Mouse (Mus musculus) retina, adult 2 months (tissue): ENCODE data around the gene Camk2n1.
A peak's percentile ranks its signal among the peaks of the same experiment; 100 is the strongest.

Experiments
- DNase-seq: peaks from one replicate; pipeline ENCODE4 v3.0.0-alpha.2; 2012; ENCODE audit warnings: low read depth, low spot score

Camk2n1 gene

DNA sequence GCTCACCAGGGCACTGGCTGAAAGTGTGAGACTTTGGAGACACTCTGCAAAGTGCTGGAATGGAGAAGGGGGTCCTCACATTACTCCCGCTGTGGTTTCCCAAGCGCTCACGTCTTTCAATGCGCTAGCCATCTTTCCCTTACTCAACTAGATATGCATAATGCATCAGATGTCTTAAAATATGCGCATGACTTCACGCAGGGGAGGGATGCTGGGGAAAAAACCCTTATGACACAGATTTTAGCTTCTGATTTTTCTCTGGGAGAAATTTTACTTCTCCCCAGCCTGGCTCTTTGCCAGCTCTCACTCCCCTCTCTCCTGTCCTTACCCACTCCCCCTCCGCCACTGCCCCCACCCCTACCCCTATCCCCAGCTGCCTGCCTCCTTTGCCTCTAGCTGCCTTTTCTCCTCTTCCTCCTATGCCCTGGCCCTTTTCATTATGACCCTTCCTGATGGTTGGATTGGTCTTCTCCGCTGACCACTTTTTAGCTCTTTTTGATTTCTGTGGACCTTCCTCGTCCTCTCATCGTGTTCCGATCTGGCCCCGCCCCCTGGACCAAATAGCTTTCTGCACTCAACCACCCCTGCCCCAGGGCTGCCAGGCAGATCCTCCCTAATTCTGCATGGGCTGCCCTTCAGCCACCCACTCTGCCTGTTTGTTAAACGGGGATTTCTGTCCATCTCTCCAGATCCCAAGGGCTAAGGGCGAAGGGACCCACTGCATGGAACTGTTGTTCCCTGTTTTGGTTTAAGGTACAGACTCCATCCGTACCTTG is 6.1 kb upstream of the Camk2n1 start:
- DNase-seq = no peak

DNA sequence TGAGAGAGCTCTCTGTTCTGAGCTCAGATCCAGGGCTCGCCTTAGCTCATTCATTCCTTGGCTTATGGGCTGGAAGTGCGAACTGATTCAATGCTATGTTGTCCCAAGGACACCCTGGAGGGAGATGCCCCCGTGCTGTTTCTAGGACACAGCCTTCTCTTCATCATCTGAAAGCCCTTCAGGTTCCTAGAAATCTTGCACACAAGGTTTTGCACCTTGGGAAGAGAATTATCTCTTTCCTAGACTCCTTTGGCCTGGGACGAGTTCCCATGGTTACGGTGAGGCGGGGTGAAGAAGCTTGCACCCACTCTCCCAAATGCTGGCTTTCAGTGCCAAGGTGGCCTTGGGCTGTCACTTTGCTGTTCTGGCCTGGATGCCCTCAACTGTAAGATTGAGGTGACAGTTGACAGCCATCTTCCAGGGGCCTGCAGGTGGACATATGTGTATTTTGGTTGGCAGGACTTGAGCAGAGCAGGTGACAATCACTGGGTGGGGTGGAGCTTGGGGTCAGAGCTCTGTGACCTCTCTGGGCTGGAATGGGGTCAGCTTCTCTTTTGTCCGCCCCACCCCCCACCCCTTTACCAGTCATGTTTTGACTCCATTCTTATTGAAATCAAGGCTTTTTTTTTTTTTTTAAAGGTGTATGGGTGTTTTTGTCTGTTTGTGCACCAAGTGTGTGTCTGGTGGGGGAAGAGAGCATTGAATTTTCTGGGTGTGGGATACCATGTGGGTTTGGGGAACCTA is 5.1 kb upstream of the Camk2n1 start:
- no peak for DNase-seq

DNA sequence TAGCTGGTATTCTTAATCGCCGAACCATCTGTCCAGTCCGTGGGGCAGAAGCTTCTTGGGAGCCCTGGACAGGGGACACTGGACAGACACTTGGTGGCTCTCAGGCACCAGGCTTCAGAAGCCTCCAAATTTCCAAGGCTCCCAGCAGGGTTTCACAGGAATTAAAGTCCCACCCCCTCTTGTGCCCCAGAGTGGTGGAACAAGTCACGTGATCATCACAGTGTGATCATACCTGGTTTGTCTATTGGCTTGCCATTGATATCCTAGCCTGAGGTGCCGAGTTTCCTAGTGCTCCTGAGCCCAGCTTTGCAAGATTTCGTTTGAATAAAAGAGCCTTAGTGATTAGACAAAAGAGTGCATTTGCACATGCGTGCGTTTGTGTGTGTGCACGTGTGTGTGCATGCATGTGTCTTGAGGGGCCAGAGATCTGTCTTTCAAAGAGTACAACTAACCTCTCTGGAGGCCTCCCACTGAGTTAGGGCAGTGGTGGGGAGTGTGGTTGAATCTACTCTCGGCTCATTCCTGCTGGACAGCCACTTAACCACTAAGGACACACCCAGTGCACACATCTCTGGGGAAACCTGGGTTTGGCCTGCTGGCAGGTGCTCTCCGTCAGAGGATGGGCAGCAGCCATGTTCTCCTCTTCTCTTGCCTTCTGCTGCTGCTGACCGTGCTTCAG is 4.3 kb upstream of the Camk2n1 start:
- DNase-seq = no peak

DNA sequence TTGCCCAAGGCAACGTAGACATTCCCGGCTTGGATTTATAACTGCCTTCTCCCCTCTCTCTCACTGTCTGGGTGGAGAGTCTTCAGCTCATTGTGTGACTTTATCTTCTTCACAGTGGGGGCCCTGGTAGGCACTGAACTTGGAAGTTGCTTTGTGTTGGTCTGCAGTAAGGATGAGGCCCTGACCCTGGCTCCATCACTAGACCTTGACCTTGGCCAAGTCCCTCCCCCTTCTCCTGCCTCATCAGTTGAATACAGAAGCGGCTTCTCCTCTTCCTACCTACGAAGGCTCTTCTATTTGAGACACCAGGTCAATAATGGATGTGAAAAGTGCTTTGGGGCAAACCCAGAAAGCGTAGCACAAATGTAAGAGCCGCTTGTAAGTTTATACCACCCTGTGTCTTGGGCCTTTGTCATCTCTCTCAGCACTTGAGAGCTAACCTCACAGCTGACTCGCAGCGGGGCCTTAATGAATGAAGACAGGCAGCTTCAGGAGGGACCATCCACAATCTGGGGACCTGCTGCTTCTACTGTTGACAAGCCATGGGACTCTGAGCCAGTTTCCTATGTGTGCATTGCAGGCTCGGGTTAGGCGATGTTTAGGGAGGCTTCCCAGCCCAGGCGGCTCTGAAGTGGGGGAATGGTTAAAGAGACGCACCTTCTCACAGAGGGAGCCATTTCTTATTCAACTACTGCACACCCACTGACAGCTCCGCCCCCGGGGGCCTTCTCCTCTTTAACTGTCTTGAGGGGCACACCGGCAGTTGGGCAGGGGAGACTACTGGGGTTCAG is 1.6 kb upstream of the Camk2n1 start:
- no peak for DNase-seq

DNA sequence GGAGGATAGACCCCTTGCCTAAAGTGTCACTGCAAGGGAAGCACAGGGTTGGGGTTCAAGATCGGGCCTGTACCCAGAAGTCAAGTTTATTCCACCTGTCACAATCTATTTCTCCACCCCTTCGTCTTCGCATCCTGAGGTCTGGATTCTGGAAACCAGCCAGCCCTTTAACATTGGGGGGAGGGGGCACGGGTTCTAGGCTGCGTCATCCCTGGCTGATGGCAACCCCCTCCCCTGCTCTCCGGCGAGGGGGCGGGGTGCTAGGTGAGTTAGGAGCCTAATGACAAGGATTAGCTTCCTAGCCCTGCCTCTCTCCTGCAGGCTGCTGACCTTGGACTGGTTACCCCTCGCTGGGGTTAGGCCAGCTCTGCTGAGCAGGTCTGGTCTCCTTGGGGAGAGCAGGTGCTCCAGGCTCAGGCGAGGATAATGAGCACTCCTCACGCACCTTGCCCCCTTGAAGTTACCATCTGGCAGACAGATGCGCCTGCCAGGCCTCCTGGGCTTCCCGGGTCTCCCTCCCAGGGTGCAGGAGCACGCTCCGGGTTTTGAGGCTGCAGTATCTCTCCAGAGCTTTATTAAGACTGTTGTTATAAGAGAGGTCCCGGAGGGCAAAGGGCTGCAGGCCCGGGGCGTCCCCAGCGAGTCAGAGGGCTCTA is 889 bp upstream of the Camk2n1 start:
- DNase-seq = peak; percentile 58

DNA sequence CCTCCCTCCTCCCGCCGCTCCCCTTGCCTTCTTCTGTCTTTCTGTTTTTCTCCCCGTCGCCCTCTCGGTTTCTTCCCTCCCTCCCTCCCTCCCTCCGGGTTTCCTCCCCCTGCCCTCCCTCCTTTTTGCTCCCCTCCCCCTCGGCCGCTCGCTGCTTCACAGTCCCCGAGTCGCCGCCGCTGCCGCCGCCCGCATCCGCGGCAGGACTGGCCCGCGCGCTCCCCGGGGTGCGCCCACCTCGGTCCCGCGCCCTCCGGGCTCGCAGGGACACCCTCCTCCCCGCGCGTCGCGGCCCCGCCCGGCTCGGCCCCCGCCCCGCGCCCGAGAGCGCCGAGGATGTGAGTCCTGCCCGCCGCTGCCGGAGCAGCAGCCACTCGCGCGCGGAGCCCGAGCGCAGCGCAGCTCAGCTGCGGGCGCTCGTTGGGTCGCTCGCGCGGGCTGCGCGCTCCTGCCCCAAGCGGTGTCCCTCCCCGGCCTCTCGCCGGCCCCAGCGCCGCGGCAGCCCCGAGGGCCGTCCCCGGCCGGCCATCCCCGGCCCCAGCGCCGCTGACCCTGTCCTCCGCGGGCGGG is 542 bp downstream of the Camk2n1 start:
- peak; percentile 57 for DNase-seq

DNA sequence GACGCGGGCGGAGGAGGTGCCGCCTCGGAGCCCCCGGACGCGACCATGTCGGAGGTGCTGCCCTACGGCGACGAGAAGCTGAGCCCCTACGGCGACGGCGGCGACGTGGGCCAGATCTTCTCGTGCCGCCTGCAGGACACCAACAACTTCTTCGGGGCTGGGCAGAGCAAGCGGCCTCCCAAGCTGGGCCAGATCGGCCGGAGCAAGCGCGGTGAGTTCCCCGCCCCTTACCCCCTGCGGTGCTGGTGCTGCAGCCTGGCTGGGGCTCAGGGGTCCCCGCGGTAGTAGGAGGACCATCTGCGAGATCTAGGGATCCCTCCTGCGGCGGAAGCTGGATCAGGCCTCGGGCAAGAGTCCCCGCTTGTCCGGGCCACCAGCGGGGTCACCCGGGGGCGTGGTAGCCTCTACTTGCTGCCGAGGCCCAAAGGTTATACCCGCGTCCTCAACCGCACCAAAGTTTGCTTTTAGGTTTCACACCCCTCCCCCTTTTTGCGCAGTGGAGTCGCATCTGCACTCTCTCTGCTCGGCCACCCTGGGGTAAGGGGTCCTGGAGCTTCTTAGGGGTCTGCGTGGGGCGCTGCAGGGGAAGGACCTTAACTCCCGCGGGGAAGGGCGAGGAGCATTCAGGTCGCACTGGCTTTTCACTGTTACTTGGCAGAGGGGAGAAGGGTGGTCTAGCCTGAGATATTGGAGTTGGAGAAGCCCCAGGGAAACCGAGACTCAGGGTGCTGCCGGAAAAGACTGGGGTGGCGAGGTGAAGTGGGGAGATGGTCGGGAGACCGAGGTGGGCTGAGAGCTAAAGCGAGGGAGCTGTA is 1.2 kb downstream of the Camk2n1 start:
- DNase-seq = no peak

DNA sequence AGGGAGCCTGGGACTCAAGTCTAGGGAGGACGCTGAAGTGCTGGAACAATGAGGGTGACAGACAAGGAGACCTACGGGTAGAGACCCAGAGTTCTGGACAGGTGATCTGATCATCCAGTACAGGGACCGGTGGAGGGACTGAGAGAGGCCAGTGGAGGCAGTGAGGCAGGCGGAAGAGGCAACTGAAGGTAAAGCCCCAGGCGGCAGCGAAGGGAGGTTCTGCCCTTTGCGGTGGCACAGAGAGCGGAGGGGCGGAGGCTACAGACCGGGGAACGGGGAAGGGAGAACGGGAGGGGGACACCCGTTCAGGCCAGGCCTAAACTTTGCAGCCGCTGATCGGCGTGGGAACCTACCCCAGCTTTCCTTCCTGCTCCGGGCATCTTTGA is 1.8 kb downstream of the Camk2n1 start:
- DNase-seq = no peak

DNA sequence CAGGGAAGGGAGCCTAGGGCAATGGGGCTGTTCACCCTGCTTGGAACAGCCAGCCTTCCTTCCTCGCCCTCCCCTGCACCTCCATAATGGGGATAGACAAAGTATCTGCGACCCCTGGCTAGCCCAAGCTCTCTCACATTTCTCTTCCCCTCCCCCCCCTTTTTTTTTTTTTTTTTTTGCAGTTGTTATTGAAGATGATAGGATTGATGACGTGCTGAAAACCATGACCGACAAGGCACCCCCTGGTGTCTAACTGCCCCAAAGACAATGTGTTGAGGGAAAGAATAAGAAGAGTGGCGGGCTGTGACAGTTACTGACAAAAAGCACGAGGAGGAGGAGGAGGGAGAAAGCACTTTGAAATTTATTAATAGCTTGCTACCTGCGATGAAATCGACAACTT is 2.4 kb downstream of the Camk2n1 start:
- no peak for DNase-seq

DNA sequence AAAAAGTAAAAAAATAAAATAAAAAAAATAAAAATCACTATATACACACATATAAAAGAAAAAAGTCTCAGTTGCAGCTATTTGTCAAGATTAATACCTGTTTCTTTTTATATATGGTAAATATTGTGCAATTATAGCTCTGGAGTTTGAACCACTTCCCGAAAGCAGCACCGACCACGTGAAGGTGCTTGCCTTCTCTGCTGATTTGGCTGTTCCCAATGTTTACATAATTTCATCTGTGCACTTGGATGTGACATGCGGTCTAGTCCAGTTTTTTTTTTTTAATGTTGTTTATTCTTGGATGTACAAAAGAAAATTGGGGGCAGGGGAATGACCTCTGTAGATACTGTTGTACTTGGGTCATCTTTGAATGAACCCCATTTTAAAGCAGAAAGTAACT is 3.0 kb downstream of the Camk2n1 start:
- no peak for DNase-seq

DNA sequence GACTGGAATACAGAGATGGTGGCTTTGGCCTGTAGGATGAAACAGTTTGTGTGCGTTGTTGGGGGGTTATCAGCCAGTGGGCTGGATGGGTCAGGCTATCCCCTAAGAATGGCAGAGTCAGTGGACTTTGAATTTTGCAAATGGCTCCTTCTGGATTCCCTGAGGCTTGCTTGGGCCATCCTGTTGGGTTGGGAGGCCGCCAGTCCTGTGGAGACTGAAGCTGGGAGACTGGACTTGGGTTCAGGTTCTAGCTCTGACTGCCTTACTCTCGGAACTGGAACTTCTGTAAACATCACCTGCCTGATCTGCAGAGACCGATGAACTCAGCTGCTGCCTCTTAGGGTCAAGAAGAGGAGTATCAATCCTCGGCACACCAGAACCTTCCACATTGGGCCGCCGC is 4.1 kb downstream of the Camk2n1 start:
- no peak for DNase-seq

DNA sequence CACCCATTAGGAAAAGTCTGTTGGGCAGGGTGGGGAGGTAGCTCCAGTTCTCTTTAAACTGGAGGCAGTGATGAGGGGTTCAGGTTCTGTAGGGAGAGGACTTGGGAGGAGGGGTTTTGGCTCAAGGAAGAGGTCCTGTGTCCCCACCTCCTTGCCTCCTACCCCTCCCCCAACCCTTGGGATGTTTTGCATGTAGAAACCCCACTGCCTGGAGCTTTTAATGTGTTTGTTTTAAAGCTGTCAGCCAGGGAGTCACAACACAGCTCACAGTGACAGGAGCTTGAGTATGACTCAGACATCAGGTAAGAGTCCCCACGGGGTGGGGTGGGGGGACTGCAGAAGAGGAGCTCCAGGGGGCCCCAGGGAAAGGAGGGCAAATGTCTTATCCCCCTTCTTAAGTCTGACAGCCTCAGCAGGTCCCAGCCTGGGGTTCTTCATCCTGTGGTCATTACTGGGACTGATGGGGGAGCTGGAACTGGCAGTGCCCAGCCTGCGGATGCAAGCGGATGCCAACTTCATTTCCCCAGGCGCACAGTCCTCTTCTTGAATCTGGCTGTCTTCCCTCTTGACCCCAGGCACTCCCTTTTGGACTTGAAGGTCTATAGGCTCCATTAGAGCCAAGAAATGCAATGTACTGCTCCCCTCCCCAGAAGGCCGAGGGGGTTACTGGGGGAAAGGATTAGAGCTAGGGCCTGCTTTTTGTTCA is 4.8 kb downstream of the Camk2n1 start:
- no peak for DNase-seq

DNA sequence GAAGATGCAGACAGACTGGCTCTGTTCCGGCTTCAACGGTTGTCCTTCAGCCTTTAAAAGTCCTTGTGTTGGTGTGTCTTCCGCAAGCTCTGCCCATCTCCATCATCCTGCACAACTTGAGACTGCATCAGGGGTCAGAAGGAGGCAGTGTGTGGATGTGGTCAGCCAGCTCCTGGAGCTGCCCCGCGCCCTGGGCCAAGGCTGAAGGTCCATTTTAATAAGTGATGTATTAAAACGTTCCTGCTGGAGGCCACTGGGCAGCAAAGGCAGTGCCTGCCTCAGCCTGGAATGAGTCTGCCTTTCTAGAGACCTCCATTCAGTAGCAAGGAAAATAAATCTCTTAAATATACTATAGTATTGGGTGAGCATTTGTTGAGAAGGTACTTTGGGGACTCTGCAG is 5.7 kb downstream of the Camk2n1 start:
- no peak for DNase-seq

DNA sequence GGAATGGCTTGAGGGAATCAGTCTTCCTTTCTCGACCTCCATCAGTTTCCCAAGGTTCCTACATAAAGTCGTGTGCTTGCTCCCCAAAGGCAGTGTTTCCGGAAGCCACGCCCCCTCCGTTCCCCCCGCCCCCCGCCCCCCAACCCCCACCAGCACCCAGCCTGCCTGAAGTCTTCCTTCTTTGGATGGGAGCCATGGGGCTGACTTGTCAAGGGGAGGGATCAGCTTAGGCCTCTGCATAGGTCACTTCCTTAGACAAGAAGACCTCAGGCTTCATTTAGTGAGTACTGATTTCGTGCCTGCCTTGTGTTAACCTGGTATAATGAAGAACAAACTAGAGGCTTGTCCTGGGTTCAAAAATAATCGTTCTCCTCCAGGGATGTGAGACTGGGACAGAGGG is 6.8 kb downstream of the Camk2n1 start:
- no peak for DNase-seq

DNA sequence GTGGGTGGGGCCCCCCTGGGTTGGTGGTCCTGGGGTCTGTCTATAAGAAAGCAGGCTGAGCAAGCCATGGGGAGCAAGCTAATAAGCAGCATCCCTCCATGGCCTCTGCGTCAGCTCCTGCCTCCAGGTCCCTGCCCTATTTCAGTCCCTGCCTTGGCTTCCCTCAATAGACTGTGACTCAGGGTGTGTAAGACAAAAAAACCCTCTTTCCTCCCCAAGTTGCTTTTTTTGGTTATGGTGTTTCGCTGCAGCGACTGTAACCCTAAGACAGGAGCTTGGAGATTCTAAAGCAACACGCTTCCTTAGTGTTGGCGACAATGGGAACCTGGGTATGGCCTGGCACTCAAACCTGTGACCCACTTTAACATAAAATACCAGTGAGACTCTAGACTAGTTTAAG is 7.4 kb downstream of the Camk2n1 start:
- no peak for DNase-seq

DNA sequence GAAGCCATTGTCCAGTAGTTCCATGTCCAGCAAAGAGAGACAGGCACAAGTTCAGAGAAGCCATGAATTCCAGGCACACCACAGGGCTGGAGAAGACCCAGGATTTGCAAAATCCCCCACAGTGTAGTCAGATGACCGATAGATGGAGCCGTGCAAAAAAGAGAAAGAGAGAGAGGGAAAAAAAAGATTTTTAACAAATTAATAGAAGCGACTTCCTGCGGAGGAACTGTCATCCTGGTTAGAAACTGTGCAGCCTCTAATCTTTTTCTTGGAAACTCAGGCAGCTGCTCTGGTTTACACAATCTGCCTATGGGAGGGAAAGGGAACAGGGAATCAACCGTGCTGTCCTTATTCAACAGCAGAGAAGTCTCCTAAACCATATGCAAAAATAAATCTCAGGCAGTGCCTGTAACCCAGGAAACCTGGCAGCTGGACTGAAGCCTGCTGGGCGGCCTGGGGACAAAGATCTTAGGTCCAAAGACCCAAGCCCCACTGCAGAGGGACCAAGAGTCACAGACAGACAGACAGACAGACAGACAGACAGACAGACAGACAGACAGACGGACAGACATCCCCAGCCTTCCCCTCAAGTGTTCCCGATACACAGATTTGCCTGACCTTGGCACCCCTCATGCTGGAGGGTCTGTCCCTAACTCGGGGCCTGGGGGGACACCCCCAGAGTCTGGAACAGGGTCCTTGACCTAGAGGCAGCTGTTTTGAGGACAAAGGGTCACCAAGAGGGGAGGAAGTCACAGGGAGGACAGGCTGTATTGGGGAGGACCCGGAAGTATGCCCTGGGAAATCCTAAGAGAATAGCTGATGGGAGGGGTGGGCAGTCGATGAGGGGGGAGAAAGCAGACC is 9.1 kb downstream of the Camk2n1 start:
- DNase-seq = no peak

DNA sequence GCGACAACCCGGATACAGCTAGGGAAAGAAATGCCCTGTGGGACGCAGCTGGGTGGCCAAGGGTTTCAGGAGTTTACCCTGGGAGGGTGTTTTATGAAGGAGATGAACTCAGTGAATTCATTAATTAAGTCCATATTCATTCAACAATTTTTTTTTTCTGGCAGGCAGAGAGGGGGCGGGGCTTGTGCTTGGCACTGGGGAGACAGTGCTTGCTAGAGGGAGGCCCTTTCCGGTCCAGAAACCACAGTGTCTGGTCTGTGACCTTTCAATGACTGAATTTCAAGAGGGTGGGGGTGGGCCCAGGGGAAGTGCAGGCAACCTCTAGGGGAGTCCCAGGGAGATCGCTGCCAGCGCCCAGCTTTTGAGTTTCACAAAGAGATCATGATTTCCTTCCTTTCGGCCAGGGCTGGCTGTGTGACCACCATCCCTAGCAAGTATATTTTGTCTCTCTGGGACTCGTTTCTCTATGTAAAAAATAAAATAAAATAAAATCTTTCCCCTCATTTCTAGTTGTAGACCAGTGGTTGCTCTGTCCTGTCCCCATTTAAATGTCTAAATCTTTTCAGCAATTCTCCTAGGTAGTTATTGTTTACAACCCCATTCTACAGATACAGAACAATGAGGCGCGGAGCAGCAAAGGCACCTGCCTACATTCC is 9.8 kb downstream of the Camk2n1 start:
- DNase-seq = no peak
